Mouse (Mus musculus): ENCODE measurements around the gene Hhatl.

DNA sequence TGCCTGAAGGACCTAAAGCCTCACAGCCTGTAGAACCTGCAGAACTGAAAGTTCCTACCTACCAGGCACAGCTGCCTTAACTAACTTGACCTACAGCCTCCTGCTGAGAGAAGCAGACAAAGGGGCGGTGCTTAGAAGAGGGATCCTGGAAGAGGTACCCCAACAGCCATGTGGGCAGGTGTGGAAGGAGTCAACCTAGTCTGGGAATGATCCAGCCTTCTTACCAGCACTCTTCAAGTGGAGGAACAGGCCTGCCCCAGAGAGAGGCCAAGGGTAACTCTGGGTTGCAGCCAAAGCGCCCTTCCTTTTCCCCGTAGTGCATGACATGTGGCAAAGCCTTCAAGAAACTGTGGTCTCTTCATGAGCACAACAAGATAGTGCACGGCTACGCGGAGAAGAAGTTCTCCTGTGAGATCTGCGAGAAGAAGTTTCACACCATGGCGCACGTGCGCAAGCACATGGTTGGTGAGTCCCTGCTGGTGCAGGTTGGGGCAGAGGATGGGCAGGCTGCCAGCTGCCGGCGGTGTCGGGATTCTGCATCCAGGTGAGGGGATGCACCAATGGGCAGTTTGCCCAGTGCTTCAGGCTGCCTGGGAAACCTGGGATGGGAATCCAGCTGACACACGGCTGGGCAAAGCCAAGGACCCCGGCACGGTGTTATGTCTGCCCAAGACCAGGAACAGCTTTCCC lies 27.0 kb downstream of the Hhatl start:
- TF ChIP-seq POLR2A (IDR thresholded peaks at IDR 0.05; ENCODE audit: low read depth, low read length) = no peak
- TF ChIP-seq CTCF (IDR thresholded peaks at IDR 0.05; ENCODE audit: borderline replicate concordance, insufficient read depth, low read length) = no peak

All from embryonic fibroblast, embryonic 13.5 days (primary cell).